Mouse (Mus musculus) T-cell, adult 2 months (primary cell): ENCODE data around the gene Mdm2.

Experiments
- DNase-seq: peaks from one replicate; pipeline ENCODE4 v3.0.0; 2022; ENCODE audit warnings: low spot score

Mdm2 gene

DNA sequence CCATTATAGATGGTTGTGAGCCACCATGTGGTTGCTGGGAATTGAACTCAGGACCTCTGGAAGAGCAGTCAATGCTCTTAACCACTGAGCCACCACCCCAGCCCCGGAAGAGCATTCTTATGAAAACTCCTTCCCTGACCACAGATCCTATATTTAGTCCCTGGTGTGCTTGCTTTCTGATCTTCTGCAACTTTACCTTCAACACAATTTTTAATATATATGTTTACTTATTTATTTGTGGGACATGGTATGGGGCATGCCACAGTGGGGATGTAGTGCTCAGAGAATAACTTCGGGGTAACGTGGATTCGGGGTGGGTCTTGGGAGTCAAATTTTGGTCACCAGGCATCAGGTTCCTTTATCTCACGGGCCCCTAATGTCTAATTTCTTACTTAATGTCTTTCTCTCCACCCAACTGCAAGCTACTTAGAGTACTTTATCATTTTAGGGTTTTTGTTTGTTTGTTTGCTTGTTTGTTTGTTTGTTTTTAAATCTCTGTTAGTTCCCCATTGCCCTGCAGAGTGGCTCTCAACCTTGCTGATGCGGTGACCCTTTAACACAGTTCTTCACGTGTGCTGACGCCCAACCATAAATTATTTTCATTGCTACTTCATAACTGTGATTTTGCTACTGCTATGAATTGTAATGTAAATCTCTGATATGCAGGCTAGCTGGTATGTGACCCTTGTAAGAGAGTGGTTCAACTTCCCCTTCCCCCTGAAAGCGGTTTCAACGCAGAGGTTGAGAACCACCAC lies 41.8 kb downstream of the Mdm2 start:
- no peak for DNase-seq

DNA sequence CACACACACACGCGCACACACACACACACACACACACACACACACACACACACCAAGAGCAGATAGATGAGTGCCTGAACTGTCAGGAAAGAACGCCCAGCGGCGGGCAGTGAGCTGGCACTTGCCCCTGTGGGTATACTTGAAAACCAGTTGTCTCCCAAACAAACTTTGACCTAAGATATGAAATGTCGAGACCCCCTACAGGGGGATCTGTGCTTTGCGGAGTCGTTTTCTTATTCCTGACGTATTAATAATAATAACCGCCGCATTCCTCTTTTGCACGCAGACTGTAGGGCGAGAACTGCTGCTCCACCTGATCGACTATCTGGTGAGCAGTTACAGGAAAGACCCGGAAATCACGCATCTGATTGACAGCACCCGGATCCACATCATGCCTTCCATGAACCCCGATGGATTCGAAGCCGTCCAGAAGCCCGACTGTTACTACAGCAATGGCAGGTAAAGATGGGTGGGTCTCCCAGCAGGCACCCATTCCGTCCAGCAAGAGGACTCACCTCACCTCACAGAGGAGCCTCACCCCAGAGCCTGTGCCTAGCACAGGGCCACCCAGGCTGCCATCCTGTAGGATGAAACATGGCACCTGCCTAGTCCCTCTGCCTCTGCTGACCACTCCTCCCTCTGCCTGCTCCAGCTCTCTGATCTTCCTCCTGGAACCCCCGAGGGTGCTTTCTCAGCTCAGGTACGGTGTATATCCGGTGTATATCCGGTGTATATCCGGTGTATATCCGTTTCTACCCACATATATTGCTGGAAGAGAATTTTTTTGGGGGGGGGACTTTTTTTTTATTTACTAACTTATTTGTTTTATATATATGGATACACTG lies 42.7 kb downstream of the Mdm2 start:
- no peak for DNase-seq

DNA sequence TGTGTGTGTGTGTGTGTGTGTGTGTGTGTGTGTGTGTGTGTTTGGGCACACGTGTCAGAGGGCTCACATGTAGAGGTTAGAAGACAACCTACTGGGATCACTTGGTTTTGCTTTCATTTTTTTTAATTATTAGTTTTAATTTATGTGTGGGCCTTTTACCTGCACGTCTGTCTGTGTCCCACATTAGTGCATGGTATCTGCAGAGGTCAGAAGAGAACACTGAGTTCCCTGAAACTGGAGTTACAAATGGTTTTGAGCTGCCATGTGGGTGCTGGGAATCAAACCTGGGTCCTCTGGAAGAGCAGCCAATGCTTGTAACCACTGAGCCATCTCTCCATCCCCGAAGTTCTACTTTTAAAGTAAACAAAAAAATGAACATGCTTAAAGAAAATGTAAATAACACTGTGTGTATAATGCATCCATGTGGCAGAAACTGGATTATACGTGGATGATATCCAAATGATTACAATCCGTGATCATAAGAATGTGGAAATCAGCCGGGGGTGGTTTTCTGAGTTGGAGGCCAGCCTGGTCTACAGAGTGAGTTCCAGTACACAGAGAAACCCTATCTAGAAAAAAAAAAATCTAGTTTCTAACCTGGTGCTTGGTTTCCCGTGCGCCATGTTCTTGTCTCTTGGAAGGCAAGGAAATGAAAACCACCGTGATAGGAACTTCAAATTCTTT lies 43.5 kb downstream of the Mdm2 start:
- DNase-seq = no peak

DNA sequence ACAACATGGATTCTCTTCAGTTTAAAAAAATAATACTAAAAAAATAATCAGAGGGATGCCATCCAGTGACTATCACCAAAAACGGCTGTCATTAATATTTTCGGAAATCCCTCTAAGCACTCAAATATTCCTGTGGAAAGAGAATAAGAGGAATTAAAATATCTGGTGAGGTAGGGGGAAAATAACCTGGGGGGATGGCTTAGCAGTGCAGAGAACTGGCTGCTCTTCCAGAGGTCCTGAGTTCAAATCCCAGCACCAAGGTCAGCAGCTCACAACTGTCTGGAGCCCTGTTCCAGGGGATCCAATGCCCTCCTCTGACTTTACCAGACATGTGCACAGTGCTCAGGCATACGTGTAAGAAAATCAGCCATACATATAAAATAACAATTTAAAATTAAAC lies 44.2 kb downstream of the Mdm2 start:
- no peak for DNase-seq

DNA sequence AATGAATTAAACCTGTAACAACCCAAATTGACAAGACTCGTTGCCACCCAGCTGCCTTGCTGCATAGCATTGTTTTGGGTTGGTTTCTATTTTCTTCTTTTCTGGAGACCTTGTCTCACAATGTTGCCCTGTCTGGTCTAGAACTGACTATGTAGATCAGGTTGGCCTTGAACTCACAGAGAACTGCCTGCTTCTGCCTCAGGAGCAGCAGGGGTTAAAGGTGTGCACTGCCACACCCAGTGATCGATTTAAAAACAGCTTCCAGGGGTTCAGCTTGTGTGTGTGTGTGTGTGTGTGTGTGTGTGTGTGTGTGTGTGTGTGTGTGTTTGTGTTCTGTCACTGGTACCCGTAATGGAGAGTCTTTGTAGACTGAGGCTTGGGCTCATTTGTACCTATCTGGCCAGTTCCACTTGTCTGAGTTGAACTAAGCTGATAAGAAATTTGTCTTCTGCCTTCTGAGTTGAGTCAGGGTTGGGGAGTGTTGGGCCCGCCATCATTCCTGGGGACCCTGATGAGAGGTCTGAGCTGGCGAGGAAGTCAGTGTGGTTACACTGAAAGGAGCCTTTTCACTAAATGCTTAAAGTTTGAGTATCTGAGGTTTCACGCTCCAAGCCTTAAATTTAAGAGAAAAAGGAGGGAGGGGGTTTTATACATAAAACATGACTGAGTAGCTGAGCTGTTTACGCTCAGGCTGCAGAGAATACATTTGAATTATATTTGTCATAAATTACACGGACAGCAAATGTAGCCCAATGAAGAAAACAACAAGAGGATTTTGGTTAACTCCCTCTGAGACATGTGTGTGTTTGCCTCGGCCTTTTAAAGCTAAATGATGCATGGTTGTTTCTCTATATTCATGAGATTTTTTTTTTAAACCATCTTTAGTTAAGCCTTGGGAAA lies 44.9 kb downstream of the Mdm2 start:
- DNase-seq = no peak

DNA sequence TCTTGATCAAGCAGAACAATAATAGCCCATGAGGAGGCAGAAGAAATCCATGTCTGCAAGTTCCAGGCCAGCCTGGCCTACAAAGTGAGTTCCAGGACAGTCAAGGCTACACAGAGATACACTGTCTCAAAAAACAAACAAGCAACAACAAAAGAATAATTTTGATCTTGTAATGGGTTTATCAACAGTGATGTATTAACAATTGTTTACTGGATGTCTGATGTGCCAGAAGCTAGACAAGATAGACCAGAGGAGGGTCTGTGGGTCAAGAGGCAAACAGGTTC lies 45.7 kb downstream of the Mdm2 start:
- no peak for DNase-seq

DNA sequence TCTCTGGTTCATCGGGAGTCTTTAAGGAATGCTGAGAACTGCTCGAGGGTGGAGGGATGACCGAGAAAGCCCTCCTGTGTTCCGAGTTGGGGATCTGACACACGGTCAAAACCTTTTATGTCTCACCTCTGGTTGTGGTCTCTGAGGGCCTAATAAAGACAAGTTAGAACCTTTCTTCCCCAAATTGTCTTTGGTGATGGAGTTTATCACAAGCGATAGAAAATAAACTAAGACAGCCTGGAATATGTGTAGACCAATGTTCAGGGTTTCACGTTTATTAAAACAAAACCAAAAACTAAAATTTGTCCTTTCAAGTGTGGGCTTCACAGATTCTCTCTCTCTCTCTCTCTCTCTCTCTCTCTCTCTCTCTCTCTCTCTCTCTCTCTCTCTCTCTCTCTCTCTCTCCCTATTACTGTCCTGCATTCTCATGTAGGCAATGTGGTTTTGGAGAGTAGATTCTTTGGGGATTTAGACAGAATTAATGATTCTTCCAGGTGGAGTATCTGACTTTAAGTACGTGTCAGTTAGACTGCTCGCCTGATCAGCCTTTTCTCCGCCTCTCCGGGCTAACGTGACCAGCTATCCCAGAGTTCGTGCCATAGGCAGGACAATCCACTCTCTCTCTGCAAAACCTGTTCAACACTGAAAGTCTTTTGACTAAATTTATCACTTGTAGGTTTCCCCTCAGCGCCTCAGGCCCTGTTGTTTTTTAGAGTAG lies 46.2 kb downstream of the Mdm2 start:
- no peak for DNase-seq

DNA sequence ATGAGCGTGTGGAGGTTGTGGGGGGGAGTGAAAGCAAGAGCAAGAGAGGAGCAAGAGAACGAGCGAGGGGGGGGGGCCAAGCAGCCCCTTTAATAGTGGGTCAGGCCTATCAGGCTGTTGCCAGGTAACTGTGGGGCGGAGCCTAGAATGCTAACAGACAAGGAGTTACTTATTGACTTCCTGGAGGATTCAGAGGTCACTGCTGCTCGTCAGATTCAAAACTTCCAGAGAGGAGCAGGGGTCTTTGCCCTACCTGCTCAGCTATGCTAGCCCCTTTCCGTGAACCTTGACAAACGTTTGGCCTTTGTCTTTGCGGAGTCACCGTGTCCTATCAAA lies 46.7 kb downstream of the Mdm2 start:
- no peak for DNase-seq

DNA sequence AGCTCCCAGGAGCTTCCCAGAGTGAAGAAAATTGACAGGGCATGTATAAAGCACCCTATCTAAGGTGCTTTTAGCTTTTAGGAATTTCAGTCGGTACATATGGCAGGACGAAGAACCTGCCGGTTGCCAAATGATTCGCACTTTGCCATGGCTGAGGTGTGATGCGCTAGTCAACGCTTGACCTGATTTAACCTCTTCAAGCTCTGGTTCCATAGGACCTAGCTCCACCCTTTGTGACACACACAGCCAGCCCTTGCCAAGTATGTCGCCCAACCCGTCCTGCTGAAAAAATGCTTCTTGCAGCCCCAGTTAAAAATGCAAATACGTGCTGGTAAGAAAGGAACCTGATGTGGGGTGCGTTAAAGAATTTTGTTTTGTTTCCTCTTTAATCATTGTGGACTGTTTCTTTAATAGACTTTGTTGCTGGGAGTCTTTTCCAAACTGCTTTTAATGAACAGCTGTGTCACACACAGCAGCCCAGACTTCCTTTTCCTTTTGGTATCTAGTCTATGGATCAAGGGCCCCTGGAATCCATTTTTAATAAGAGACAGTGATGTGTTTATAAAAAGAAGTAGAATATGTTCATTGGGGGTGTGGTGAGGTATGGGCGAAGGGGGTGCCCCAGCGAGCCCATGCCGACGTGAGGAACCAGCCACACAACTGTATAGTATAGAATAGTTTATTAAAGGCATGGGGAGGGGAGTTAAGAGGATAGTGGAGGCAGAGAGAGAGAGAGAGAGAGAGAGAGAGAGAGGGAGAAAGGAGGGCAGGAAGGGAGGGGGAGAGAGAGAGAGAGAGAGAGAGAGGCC lies 47.3 kb downstream of the Mdm2 start:
- DNase-seq = no peak

DNA sequence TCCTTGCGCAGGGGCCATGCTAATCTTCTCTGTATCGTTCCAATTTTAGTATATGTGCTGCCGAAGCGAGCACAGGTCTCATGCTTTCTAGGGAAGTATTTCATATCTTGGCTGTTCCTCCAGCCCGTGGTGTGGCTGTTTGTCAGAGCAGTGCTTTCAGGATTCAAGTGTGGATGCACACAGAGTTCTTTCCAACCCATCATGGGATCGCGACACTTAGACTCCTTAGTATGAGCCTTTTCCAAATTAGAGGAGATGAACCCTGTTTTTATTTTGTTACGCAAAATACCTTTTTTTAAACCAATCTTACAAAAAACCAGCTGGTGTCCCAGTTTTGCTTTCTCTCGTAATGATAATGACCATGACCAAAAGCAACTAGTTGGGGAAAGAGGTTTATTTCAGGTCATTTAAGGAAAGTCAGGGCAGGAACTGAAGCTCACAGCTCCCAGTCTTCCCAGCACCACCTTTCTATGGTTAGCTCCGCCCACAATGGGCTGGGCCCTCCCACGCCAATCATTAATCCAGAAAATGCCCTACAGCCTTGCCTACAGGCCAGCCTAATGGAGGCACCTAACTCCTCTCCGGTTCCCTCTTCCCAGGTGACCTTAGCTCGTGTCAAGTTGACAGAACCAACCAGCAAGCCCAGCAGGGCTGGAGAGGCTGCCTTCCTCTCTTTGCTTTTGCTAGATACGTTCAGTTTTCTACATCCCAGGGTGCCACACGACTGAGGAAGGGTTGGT lies 48.1 kb downstream of the Mdm2 start:
- DNase-seq = no peak

DNA sequence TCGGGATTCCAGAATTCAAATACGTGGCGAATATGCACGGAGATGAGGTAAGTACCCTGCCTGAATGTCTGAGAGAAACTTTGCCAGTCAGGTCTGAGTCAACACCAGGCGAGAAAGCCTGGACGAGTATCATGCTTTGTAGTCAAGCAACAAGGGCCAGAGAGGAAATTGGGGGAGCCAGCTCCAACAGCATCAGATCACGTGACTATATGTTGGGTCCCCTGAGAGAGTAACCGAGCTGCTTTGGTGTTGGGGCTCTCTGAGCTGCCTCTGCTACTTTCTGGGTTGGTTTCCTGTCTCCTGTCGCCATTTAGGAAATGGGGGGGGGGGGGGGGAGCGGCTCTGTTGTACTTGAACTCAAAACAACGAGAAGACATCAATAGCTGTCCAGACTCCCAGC lies 50.7 kb downstream of the Mdm2 start:
- peak; percentile 63 for DNase-seq

DNA sequence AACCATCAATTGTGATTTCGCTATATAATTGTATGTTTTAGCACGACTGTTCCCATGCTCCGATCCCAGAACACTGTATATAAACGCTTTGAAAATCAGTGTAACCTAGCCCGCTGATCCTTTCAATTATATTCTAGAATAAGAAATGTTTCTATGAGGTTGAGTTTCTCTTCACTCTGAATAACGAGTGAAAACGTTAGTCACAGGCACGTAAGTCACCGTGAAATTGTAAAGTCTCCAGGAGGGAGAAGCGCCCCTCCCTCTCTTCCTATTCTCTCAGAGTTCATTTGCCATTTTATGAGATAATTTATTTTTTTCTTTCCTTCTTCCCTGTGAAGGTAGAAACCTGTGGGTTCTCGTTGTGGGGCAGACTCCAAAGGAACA lies 51.1 kb downstream of the Mdm2 start:
- no peak for DNase-seq

DNA sequence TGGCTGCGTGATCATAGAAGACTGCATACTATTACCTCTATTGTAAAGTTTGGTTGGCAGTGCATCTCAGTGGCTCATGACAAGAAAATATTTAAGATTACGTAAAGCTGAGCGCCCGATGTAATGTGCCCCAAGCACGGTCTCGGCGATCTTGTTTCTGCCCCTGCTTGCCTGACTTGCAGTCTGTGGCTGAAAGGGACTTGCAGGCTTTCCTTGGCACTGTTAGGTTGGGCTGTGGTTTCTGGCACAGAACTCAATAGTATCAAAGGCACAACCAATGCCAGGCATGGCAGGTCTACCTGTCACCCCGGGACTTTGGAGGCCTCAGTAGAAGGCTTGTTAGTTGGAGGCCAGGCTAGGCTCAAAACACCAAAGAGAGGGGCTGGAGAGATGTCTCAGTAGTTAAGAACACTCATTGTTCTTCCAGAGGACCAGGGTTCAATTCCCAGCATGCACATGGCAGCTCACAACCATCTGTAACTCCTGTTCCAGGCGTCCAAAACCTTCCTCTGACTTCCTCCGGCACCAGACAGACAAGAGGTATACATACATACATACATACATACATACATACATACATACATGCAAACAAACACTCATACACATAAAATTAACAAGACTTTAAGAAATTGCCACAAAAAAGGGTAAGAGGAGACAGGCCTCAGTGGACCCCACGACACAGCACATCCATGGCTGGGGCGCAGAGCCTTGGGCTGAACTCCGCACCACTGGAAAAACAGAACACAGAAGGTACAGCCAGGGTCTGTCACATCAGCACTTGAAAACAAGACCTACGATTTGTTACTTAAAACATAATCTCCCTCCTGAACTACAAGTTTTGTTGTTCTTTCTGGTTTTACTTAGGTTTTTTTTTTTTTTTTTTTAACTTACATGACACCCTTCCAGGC lies 51.8 kb downstream of the Mdm2 start:
- no peak for DNase-seq

DNA sequence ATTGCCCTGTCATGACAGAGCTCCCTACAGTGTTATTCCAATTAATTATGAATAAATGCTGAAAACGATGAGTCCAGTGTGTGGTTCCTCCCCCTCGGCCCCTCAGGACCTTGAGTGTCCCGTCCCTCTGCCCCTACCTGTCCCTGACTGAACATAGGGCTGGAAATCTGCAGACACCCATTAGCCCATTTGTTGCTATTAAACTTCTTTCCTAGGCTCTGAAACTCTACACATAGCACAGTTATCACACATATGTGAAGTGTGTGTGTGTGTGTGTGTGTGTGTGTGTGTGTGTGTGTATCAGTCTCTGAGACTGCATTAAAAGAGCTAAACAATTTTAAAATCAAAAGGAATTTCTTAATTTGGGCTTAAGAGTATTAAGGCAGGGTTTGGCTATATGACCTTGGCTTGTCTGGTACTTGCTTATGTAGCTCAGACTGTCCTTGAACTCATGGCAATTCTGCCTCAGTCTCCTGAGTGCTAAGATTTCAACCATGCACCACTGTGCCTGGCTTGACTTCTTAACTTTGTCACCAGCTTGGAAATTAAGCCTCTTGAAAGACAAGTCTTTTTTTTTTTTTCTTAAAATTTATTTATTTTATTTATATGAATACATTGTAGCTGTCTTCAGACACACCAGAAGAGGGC lies 52.8 kb downstream of the Mdm2 start:
- no peak for DNase-seq

DNA sequence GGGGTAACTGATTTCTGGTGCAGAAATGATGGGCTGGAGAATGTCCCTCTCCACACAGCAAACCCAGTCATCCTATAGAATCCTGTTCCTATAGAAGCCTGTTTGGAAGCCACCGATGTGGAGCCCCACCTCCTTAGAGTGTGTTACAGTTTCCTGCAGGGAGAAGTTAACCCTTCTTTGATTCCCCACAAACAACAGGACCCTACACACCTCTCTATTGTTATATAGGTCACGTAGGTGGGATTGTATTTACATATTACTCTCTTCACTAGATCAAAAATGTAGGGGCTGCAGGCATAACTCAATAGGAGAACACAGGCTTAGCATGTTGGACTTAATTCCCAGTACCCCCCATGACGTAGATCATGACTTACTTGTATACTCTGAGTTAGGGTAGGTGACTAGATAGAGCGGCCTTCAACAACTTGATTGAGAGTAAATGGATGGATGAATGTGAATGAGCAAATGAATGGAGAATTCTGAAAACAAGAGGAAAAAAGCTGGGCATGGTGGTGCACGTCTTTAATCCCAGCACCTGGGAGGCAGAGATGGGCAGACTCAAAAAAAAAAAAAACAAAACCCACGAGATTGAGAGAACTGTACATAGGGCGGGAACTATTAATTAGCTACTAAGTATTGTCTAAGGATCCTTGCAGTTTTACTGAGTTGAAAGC lies 53.4 kb downstream of the Mdm2 start:
- DNase-seq = no peak

DNA sequence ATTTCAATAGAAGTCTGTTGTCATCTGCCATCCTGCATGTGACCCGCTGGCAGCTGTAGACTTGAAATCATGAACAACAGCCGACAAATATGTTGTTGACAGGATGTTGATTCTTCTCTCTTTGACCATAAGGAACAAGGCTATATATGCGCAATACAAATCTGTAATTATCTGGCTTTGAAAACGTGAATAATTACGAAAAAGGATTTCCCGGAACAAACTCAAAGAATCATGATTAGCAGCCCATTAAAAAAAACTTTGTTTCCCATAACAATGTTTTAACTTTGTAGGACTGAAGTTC lies 53.9 kb downstream of the Mdm2 start:
- DNase-seq = no peak

DNA sequence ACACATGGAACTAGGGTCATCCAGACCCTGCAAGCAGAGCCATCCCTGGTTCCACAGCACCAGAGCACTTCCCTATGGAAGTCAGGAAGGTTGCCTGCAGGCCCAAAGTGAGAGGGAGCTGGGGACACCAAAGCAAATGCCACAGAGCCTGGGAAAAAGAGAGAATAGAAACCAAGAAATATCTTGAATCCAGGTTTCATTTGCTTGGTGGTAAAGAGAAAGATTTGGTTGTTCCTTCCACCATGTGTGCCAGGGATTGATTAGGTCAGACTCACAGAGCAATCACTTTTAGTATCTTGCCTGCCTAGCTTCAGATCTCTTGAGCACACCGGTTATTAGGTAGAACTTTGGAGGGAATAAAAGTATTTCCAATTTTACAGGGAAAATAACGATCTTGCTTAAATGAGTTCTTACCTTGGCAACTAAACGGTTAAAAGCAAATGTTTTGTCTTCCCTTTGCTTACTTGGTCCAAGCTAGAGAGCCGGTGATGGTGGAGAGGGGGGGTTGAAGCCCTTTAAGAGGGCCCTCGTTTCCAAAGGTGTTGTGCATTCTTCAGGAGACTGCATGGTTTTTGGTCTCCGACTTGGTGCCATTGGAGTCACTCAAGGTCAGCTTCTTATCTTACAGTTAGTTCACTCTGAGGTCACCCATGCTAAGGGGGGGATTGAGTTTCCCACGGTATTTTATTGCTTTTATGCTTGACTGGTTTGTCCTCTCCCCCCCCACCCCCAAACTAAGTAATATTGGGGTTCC lies 54.5 kb downstream of the Mdm2 start:
- DNase-seq = no peak
